Mouse (Mus musculus) heart, postnatal 0 days (tissue): ENCODE data around the gene Degs2.

Experiments
- CTCF ChIP-seq: IDR thresholded peaks from 2 replicates; pipeline ENCODE4 v1.5.1; 2016; ENCODE audit warnings: antibody characterized with exemption, control low read depth, low read depth
- EP300 ChIP-seq: IDR thresholded peaks from 2 replicates; pipeline ENCODE4 v1.6.1; 2016; ENCODE audit warnings: antibody characterized with exemption, low read depth

DNA sequence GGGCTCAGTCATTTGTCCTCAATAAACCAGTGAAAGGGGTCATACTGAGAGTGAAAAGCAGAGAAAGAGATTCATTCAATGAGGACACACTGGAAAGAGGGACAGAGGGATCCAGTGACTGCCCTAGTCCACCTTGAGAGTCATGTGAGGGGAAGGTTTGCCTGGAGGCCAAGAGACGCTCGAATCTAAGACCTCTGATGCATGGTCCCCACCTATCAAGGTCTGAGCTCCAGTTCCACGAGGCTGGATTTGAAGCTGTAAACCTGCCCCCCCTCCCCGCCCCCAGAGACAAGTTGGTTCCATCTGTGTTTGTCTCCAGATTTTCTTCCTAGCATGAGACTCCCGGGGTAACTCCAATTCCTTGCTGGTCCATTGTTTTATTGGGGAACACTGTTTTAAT, 13.7 kb upstream of the Degs2 start:
- TF ChIP-seq CTCF: no peak
- TF ChIP-seq EP300: no peak
